Mouse (Mus musculus): Measurements from ENCODE around the gene Cd72. TPM values are rescaled to one million over a fixed set of nuclear protein-coding genes. Genes with fewer than 3 reads are reported as not detected.

The Cd72 gene
- total RNA-seq, 2 experiments from 2014 or later = 0.59 to 0.88 TPM

DNA sequence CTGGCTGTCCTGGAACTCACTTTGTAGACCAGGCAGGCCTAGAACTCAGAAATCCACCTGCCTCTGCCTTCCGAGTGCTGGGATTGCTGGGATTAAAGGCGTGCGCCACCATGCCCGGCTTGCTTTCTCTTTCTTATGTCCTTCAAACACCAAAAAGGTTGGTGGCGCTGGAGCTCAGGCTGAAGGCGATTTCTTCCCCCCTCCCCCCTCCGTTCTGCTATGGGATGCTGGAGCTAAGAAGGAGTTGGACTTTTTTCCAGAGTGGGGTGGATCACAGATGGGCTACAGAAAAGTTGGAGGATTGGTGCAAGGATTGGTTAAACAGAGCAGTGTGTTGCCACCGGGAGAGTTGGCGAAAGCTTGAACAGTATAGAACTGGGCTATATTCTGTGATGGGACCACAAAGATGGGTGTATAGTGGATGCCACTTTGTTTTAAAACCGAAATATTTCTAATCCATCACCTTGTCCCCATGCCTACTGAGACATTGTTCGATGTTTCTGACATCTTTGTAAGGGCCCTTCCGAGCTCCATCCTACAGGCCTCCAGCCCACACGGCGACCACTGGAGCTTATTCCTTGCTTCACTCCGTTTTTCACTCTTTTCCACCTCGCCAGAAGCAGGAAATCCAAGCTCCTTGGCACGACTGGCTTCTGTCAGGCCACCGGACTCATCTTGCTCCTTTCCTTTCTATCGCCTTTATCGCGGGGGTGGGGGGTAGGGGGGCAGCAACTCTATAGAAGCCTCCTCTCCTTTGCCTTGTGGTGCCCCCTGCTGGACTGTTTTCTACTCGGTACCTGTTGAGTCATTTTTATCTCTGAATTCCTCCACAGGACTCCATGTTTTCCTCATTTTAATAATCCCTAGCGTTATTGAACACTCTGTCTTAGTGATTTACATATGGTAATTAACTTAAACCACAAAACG, 24.7 kb upstream of the Cd72 start:
- intact Hi-C loops (cut with DNase I) = loop anchor here (2.0 kb wide), 1 partner anchor 36 kb away; no protein-coding TSS in a partner anchor
- peak; percentile 70 to 83 for DNase-seq

- no peak for DNase-seq
- intact Hi-C loops (cut with DNase I) = loop anchor here (2.0 kb wide), 1 partner anchor 36 kb away; no protein-coding TSS in a partner anchor
Measured at GRCm38 (mm10) chr4:43478534-43478858, 24.1 kb upstream of the Cd72 start.

DNA sequence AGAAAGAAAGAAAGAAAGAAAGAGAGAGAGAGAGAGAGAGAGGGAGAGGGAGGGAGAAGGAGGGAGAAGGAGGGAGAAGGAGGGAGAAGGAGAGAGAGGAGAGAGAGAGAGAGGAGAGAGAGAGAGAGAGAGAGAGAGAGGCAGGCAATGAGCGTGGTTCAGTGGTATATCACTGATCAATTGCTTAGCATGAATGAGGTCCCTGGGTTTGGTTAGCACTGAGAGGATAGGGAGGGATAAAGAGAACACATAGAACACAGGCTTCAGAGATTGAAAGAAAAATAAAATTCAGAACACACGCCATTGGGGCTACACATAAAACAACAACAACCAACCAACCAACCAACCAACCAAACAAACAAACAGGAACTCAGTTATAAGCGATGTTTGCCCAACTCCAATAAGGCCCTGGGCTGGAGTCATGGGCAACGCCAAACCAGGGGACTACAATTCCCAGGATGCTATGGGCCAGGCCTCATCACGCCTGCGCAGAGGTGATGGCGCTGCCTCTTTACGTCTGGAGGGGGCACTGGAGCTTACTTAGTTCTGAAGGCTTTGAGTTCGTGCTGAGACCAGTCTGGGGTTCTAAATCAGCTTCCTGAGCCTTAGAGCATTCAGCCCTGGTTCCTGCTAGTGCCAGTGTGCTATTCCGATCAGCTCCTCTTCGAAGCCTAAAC, 23.6 kb upstream of the Cd72 start:
- intact Hi-C loops (cut with DNase I) = loop anchor here (2.0 kb wide), 1 partner anchor 35 kb away; no protein-coding TSS in a partner anchor
- peak; percentile 86 to 88 for DNase-seq

GRCm38 (mm10) chr4:43476604-43477003, 22.2 kb upstream of the Cd72 start:
- no peak for DNase-seq
- intact Hi-C loops (cut with DNase I) = no loop called here

GRCm38 (mm10) chr4:43473636-43474035, 19.2 kb upstream of the Cd72 start:
- intact Hi-C loops (cut with DNase I) = no loop called here
- no peak for DNase-seq

DNA sequence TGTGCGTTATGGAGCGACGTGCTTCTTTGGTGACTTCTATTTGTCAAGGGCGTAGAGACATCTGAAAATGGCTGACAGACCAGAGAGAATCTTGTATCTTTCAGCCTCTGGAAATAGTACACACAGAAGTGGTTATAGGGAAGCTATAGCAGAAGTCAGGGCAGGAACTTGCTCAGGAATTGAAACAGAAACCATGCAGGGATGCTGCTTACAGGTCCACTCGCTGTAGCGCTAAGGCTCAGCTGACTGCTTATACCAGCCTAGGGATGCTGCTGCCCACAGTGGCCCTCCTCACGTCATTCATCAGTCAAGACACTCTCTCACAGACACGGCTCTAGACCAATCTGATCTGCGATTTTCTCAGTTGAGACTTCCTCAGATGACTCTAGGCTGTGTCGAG, 15.9 kb upstream of the Cd72 start:
- intact Hi-C loops (cut with DNase I) = no loop called here
- no peak for DNase-seq

GRCm38 (mm10) chr4:43466872-43467271, 12.4 kb upstream of the Cd72 start:
- DNase-seq = no peak
- intact Hi-C loops (cut with DNase I) = no loop called here

- intact Hi-C loops (cut with DNase I) = no loop called here
- DNase-seq = no peak
Measured at GRCm38 (mm10) chr4:43465935-43466334, 11.5 kb upstream of the Cd72 start.

- intact Hi-C loops (cut with DNase I) = no loop called here
- no peak for DNase-seq
Measured at GRCm38 (mm10) chr4:43463102-43463501, 8.7 kb upstream of the Cd72 start.

DNA sequence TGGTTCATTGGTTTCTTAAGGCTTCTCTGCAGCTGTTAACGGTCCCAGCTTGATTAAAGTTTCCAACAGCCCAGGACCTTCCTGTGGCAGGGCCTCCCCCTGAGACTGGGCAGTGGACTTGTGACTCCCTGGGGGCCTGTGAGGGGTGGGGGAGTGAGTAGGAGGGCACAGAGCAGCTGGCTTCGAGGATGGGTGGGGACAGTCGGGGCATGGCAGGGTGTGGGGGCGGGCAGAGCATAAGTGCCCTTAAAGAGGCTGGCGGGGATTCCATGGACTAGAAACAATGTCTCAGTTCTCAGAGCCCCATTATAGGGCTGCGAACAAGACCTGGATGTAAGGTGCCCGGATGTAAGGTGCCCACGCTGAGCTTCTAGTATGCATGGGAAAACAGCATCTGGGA, 2.7 kb upstream of the Cd72 start:
- DNase-seq = no peak
- intact Hi-C loops (cut with DNase I) = no loop called here

GRCm38 (mm10) chr4:43456470-43456869, 2.0 kb upstream of the Cd72 start:
- intact Hi-C loops (cut with DNase I) = no loop called here
- DNase-seq = no peak

DNA sequence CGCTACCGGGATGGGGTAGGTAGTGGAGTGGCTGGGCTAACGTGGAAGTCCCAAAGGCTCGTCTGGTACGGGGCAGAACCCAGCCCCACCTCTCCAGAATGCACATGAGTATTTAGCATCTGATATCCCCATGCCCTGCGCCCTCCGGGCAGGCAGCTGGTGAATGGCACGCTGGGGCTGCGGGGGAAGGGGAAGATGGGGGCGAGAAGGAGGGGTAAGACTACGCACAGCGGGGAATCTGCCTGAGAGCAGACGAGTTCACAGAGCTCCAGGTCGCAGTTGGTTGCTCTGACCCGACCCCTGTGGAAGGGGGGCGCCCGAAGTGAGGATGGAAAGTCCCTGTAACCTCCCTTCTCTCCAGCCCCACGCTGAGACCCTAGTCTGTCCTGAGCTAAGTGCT, 1.0 kb downstream of the Cd72 start:
- intact Hi-C loops (cut with DNase I) = no loop called here

DNA sequence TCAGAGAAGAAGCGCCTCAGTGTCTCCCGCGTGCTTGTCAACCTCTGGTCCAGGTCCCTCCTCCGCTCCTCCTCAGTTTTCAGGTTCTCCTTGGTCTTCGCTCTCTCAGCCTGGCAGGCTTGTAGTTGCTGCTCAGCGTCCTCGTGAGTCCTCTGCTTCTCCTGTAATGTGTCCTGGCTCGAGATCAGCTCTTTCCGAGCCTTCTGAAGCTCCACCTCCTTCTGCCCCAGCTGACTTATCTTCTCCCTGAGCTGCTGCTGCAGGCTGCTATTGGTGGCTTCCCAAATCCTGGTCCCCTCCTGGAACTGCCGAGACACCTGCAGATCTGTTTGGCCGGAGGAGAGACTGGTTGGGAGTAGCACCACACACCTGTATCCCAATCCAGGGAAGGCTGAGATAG, 2.1 kb downstream of the Cd72 start:
- DNase-seq = peak in 1 of 2 experiments; percentile 38
- intact Hi-C loops (cut with DNase I) = no loop called here

More for the DNA sequence above, 1.0 kb downstream of the Cd72 start:
- no peak for DNase-seq

GRCm38 (mm10) chr4:43448554-43448953, 5.9 kb downstream of the Cd72 start:
- intact Hi-C loops (cut with DNase I) = no loop called here
- peak in 1 of 2 experiments; percentile 63 for DNase-seq

DNA sequence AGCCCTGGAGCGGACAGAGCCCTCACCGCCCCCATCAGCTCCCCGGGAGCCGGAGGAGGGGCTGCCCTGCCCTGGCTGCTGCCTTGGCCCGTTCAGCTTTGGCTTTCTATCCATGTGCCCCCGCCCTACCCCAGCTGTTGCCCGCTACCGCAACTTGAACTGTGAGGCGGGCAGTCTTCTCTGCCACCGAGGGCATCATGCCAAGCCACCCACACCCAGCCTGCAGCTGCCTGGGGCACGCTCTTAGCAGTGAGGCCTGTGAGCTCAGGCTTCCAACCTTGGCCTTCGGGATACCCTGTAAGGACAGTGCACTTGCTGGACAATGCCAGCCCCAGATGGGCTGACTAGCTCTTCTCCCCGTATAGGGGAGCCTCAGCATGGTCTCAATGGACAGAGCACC, 7.2 kb downstream of the Cd72 start:
- no peak for DNase-seq
- intact Hi-C loops (cut with DNase I) = no loop called here

DNA sequence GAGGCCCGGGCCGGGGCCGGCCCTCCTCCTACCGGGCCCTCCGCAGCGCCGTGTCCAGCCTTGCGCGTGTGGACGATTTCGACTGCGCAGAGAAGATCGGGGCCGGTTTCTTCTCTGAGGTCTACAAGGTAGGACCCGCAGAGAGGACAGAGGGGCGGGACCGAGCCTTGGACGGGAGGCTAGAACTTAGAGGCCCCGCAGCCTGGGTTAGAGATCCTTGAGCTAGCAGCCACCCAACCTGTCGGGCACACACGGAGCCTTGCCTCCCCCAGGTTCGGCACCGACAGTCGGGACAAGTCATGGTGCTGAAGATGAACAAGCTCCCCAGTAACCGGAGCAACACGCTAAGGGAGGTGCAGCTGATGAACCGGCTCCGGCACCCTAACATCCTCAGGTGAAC, 10.9 kb downstream of the Cd72 start:
- peak; percentile 42 to 44 for DNase-seq
- intact Hi-C loops (cut with DNase I) = loop anchor here (2.0 to 5.0 kb wide), 3 partner anchors 35 to 224 kb away; partner anchors contain the start of genes Fam221b and Tmem8b

DNA sequence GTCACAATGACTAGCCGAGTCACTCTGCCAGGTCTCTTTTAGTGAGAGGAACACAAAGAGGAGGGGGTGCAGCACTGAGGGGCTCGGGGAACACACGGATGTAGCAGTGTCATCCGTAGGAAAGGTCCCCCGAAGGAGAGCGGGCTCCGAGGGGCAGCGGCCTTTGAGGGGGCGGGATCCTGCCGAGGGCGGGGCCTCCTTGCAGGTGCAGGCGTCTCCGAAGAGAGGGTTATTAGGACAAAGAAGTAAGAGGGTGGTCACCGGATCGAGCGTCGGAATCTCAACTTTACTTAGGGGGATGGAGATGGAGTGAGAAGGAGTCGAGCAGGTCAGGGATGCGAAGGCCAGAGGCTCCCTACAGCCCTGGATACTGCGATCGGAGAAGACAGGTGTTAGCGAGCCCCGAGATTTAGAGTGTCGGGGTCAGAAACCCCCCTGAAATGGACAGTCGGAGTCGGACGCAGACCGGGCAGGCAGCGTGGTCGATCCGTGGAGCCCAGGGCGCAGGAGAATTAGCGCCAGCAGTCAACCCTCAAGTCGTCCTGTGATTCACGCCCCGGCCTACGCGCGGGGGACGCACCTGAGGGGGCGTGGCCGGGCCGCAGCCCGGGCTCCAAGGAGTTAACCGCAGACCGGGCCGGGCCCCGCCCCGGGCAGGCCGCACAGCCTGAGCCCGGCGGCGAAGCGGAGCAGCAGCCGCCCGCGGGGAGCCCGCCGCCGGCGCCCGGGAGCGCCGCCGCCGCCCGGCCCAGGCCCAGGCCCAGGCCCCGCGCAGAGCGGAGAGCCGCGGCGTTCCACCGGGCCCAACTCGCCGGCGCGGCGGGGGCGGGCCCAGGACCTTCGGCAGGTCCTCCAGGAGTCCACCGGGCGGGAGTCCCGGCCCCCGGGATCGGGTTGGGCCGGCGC, 11.7 kb downstream of the Cd72 start:
- intact Hi-C loops (cut with DNase I) = loop anchor here (2.0 to 5.0 kb wide), 3 partner anchors 36 to 225 kb away; partner anchors contain the start of genes Fam221b and Tmem8b
- peak; percentile 77 to 80 for DNase-seq

- peak; percentile 98 to 100 for DNase-seq
- intact Hi-C loops (cut with DNase I) = loop anchor here (2.0 to 5.0 kb wide), 3 partner anchors 37 to 225 kb away; partner anchors contain the start of genes Fam221b and Tmem8b
Measured at GRCm38 (mm10) chr4:43442044-43442443, 12.4 kb downstream of the Cd72 start.

DNA sequence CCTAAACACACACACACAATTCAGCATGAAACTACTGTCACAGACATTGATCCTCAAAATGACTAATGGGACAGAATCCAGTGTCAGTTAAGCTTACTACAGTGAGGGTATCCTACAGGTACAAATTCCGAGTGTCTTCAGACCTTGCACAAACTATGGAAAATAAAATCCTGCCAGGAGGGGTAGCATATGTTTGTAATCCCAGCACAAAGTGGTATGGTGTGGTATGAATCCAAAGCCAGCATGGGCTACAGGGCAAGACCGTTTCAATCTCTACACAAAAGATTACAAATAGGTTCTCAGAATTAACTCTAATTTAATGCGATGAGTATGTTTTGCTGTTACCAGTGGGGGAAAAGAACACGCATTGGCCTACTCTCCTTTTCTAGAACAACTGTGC, 12.8 kb downstream of the Cd72 start, which contains the start of gene Tesk1:
Gene Tesk1, plus strand, starts transcription at position 301 of the 400 bp plus-strand sequence.
- intact Hi-C loops (cut with DNase I) = loop anchor here (2.0 to 5.0 kb wide), 3 partner anchors 37 to 226 kb away; partner anchors contain the start of genes Fam221b and Tmem8b
- DNase-seq = no peak

DNA sequence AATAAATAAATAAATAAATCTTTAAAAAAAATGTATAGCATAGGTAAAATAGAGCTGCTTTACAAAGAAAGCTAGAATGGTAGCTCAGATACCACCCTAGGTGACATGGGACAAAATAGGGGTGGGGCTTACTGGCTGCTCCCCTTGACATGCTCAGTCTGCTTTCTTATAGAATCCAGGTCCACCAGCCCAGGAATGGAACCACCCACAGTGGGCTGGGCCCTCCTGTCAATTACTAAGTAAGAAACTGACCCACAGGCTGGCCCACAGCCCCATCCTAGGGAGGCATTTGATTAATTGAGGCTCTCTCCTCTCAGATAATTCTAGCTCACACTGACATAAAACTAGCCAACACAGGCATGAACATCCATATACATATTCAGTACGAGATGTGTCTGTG, 21.6 kb downstream of the Cd72 start:
- DNase-seq = no peak
- intact Hi-C loops (cut with DNase I) = no loop called here

Data from heart, postnatal 14 days (tissue).